Mouse (Mus musculus): Measurements from ENCODE around the gene Mtrex.

- TF ChIP-seq CTCF (conservative IDR thresholded peaks at IDR 0.05; ENCODE audit: insufficient read depth, insufficient read length, low read depth, low read length) (no peak), POLR2A (IDR thresholded peaks at IDR 0.05; ENCODE audit: low read depth, low read length) (no peak)
These were observed 94.6 kb downstream of the Mtrex start for GRCm38 (mm10) chr13:112832589-112832988.
